Mouse (Mus musculus) lung, postnatal 14 days (tissue): Measurements from ENCODE around the gene Rab33b.
"Not testable (repeated sequence)": the region's sequence is repeated elsewhere in the genome, so short reads cannot be mapped to it uniquely, and the experiment has no call there.

Experiments
- DNase-seq: peaks from one replicate; pipeline ENCODE4 v3.0.0; 2021

Rab33b gene

GRCm38 (mm10) chr3:51483741-51484359 lies at the start of gene Rab33b:
Rab33b (plus strand) TSS chr3:51483920.
- peak; percentile 95 for DNase-seq

- DNase-seq: not testable (repeated sequence)
Measured at GRCm38 (mm10) chr3:51434364-51434763, 49.4 kb upstream of the Rab33b start.

GRCm38 (mm10) chr3:51434871-51435595 lies 48.7 kb upstream of the Rab33b start:
- DNase-seq: no peak

- DNase-seq: no peak
Measured at GRCm38 (mm10) chr3:51468530-51468929, 15.2 kb upstream of the Rab33b start.

GRCm38 (mm10) chr3:51475706-51476105 lies 8.0 kb upstream of the Rab33b start:
- no peak for DNase-seq

- no peak for DNase-seq
Measured at GRCm38 (mm10) chr3:51479893-51480292, 3.8 kb upstream of the Rab33b start.

- peak; percentile 66 for DNase-seq
Measured at GRCm38 (mm10) chr3:51481059-51481458, 2.7 kb upstream of the Rab33b start.

- DNase-seq: no peak
Measured at GRCm38 (mm10) chr3:51481881-51482280, 1.8 kb upstream of the Rab33b start.

GRCm38 (mm10) chr3:51482781-51483180 lies 939 bp upstream of the Rab33b start:
- no peak for DNase-seq

- no peak for DNase-seq
Measured at GRCm38 (mm10) chr3:51484370-51484769, 650 bp downstream of the Rab33b start.

- no peak for DNase-seq
Measured at GRCm38 (mm10) chr3:51485347-51485746, 1.6 kb downstream of the Rab33b start.

GRCm38 (mm10) chr3:51486491-51487195 lies 2.9 kb downstream of the Rab33b start:
- DNase-seq: no peak

- no peak for DNase-seq
Measured at GRCm38 (mm10) chr3:51490088-51490753, 6.5 kb downstream of the Rab33b start.

GRCm38 (mm10) chr3:51493272-51493838 lies 9.6 kb downstream of the Rab33b start:
- DNase-seq: no peak

GRCm38 (mm10) chr3:51494466-51494865 lies 10.7 kb downstream of the Rab33b start:
- DNase-seq: no peak

GRCm38 (mm10) chr3:51495646-51496045 lies 11.9 kb downstream of the Rab33b start:
- no peak for DNase-seq

- no peak for DNase-seq
Measured at GRCm38 (mm10) chr3:51497978-51498377, 14.3 kb downstream of the Rab33b start.

GRCm38 (mm10) chr3:51498659-51499058 lies 14.9 kb downstream of the Rab33b start:
- no peak for DNase-seq

- DNase-seq: no peak
Measured at GRCm38 (mm10) chr3:51499876-51500275, 16.2 kb downstream of the Rab33b start.

GRCm38 (mm10) chr3:51504385-51504952 lies 20.7 kb downstream of the Rab33b start:
- DNase-seq: no peak

GRCm38 (mm10) chr3:51505465-51505864 lies 21.7 kb downstream of the Rab33b start:
- peak; percentile 28 for DNase-seq

GRCm38 (mm10) chr3:51510903-51511302 lies 27.2 kb downstream of the Rab33b start:
- peak; percentile 87 for DNase-seq

GRCm38 (mm10) chr3:51511983-51512382 lies 28.3 kb downstream of the Rab33b start:
- no peak for DNase-seq
